Mouse (Mus musculus) CH12.LX (cell line): ENCODE measurements around the gene Lrrc20.

ENCODE experiments used
- CTCF ChIP-seq, 2 experiments: IDR thresholded peaks in 1 of 2; conservative IDR thresholded peaks in 1 of 2; 2 replicates each; pipeline ENCODE4 v1.5.1; 2011 to 2012; ENCODE audit warnings: low read depth in 2 of 2, low read length in 2 of 2, improper control_type of control experiment in 1 of 2, inconsistent platforms in 1 of 2, mild to moderate bottlenecking in 1 of 2, moderate library complexity in 1 of 2
- EP300 ChIP-seq: IDR thresholded peaks from 2 replicates; pipeline ENCODE4 v1.6.1; 2011; ENCODE audit warnings: low read length, improper control_type of control experiment
- JUN ChIP-seq: IDR thresholded peaks from 2 replicates; pipeline ENCODE4 v1.6.1; 2011; ENCODE audit warnings: low read depth, mild to moderate bottlenecking, low read length, improper control_type of control experiment, moderate library complexity; ENCODE audit not compliant: insufficient read depth
- KAT2A ChIP-seq: IDR thresholded peaks from 2 replicates; pipeline ENCODE4 v1.6.1; 2012; ENCODE audit warnings: low read length, improper control_type of control experiment, inconsistent platforms; ENCODE audit not compliant: insufficient replicate concordance
- MAFK ChIP-seq: IDR thresholded peaks from 2 replicates; pipeline ENCODE4 v1.6.1; 2011; ENCODE audit warnings: low read length, improper control_type of control experiment; ENCODE audit not compliant: insufficient replicate concordance
- MAX ChIP-seq: IDR thresholded peaks from 2 replicates; pipeline ENCODE4 v1.6.1; 2011; ENCODE audit warnings: low read length, improper control_type of control experiment
- NRF1 ChIP-seq: IDR thresholded peaks from 2 replicates; pipeline ENCODE4 v1.6.1; 2014; ENCODE audit warnings: low read depth, mild to moderate bottlenecking, inconsistent platforms, low read length, improper control_type of control experiment, moderate library complexity
- POLR2A ChIP-seq: IDR thresholded peaks from 2 replicates; pipeline ENCODE4 v1.6.1; 2011; ENCODE audit warnings: low read depth, mild to moderate bottlenecking, improper control_type of control experiment, low read length
- RAD21 ChIP-seq: IDR thresholded peaks from 2 replicates; pipeline ENCODE4 v1.6.1; 2011; ENCODE audit warnings: low read depth, mild to moderate bottlenecking, low read length, improper control_type of control experiment, moderate library complexity
- SIN3A ChIP-seq: IDR thresholded peaks from 2 replicates; pipeline ENCODE4 v1.6.1; 2012; ENCODE audit warnings: low read length, improper control_type of control experiment, inconsistent platforms
- SMC3 ChIP-seq: IDR thresholded peaks from 2 replicates; pipeline ENCODE4 v1.6.1; 2011; ENCODE audit warnings: low read depth, low read length, improper control_type of control experiment
- ZMIZ1 ChIP-seq: IDR thresholded peaks from 2 replicates; pipeline ENCODE4 v1.6.1; 2012; ENCODE audit warnings: low read depth, mild to moderate bottlenecking, inconsistent platforms, low read length, improper control_type of control experiment

DNA sequence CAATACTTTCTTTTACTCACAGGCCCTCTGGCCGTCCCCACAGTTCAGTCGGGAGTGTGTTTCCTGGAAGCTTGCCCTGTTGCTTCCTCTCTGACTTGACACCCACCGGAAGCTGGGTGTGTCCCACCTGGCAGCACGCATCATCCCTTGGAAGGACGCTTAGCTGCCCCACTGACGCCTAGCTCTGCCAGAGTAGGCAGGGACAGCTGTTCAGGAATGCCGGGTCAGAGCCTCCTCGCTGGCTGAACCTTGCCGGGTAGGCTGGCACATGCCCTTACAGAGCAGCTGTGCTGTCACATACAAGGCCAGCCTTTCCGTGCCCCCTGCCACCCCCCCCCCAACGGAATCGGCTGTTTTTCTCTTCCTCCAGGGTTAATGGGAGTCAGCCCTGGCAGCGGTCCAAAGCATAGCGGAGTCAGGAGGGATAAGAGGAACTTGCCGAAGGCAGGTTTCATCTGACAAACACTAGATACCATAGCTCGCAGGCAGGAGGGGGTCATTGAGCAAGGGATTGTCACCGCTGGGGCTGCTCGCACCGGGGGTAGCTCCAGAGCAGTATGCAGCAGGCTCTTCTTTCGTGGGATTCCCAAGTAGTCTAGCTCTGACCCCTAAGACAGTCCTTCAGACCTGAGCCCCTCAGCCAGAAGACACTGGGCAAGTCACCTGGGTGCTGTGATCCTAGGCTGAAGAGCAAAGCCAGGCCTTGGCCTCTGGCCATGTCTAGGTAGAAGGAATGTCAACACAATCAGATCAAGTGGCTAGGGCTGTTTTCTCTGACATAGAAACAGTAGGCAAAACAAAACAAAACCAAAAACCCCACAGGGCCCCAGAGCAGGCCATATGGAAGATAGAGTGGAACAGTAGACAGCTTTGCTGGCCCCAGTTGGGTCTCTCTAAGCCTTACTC, 60.8 kb downstream of the Lrrc20 start:
- no peak for TF ChIP-seq MAX
- TF ChIP-seq CTCF (conservative IDR thresholded peaks at IDR 0.05 in 1 of 2, IDR thresholded peaks at IDR 0.05 in 1 of 2; ENCODE audit: low read depth in 2 of 2, low read length in 2 of 2): no peak
- TF ChIP-seq POLR2A: no peak
- no peak for TF ChIP-seq EP300
- TF ChIP-seq NRF1: no peak
- TF ChIP-seq RAD21: no peak
- TF ChIP-seq ZMIZ1: no peak
- no peak for TF ChIP-seq MAFK
- no peak for TF ChIP-seq SIN3A
- no peak for TF ChIP-seq KAT2A
- no peak for TF ChIP-seq SMC3
- TF ChIP-seq JUN: no peak
